Mouse (Mus musculus): ENCODE data around the gene Themis3. TPM values are rescaled to one million over a fixed set of nuclear protein-coding genes. Genes with fewer than 3 reads are reported as not detected.

Gene Themis3
- total RNA-seq, 2 experiments from 2014 or later: not detected

Other genes starting within 250 kb of the Themis3 start
- gene Mtcl1, start 144.9 kb downstream of the Themis3 start, total RNA-seq (2021): 10 to 100 TPM; 42.8 to 53.0 TPM
- 100 to 1,000 TPM; 114 to 116 TPM for gene Rab12, start 74.9 kb downstream of the Themis3 start, total RNA-seq (2021)